ENCODE assay signal across 10 mouse cellular contexts in genomic region chr14:27050560-27051510, GRCm38 (mm10). TPM values are rescaled to one million over a fixed set of nuclear protein-coding genes. Genes with fewer than 3 reads are reported as not detected.
DNase-seq lines count a peak whose midpoint lies in the region; ATAC-seq lines count a peak whose summit lies in the region.
"Had no signal": no experiment of that assay in that cellular context is flagged by ENCODE, and none has a peak within 500 bp of the region (broad histone marks: within the 10 kb centered on the region; RNA-seq: fewer than 3 reads in every experiment).

No protein-coding gene starts in this region.

- H3K36me3 ChIP-seq in heart, embryonic 10.5 days = no peaks in the 10 kb centered on the region
- peaks cover 9% of the 10 kb centered on the region for H3K36me3 ChIP-seq in forebrain, embryonic 10.5 days (replicated peaks)
- no peaks in the 10 kb centered on the region for H3K36me3 ChIP-seq in limb, embryonic 11.5 days (ENCODE audit: control insufficient read depth, insufficient read depth, low read length)
- no peaks in the 10 kb centered on the region for H3K36me3 ChIP-seq in neural tube, embryonic 12.5 days

- no peaks in the 10 kb centered on the region for H3K9me3 ChIP-seq in heart, embryonic 10.5 days
- H3K9me3 ChIP-seq in forebrain, embryonic 10.5 days = no peaks in the 10 kb centered on the region
- no peaks in the 10 kb centered on the region for H3K9me3 ChIP-seq in limb, embryonic 11.5 days (ENCODE audit: control insufficient read depth, low read length)
- H3K9me3 ChIP-seq in neural tube, embryonic 12.5 days = no peaks in the 10 kb centered on the region

- H3K4me3 ChIP-seq in heart, embryonic 10.5 days = no peak overlapping the region
- peak overlapping the region; percentile 26 for H3K4me3 ChIP-seq in forebrain, embryonic 10.5 days
- H3K4me3 ChIP-seq in limb, embryonic 11.5 days (ENCODE audit: low read depth, low read length) = no peak overlapping the region
- H3K4me3 ChIP-seq in neural tube, embryonic 12.5 days = no peak overlapping the region

- peaks cover 42% of the 10 kb centered on the region for H3K4me1 ChIP-seq in heart, embryonic 10.5 days
- H3K4me1 ChIP-seq in forebrain, embryonic 10.5 days = peaks cover 83% of the 10 kb centered on the region
- peaks cover 61% of the 10 kb centered on the region for H3K4me1 ChIP-seq in limb, embryonic 11.5 days (ENCODE audit: control insufficient read depth, insufficient read depth, low read length)
- H3K4me1 ChIP-seq in neural tube, embryonic 12.5 days = peaks cover 64% of the 10 kb centered on the region

- no peaks in the 10 kb centered on the region for H3K27me3 ChIP-seq in heart, embryonic 10.5 days (ENCODE audit: insufficient read depth, poor library complexity, severe bottlenecking)
- H3K27me3 ChIP-seq in forebrain, embryonic 10.5 days (ENCODE audit: poor library complexity, severe bottlenecking) = peaks cover 4% of the 10 kb centered on the region; the same call in 1 of the 2 replicates
- no peaks in the 10 kb centered on the region for H3K27me3 ChIP-seq in limb, embryonic 11.5 days (ENCODE audit: control insufficient read depth, insufficient read depth, low read length)
- no peaks in the 10 kb centered on the region for H3K27me3 ChIP-seq in neural tube, embryonic 12.5 days (replicated peaks)

- peak overlapping the region; percentile 15; the same call in 1 of the 2 replicates for H3K4me2 ChIP-seq in limb, embryonic 11.5 days (ENCODE audit: low read depth, severe bottlenecking)
- peak overlapping the region; percentile 38 for H3K4me2 ChIP-seq in neural tube, embryonic 12.5 days (replicated peaks)

- H3K27ac ChIP-seq in heart, embryonic 10.5 days = peak overlapping the region; percentile 42
- peak overlapping the region; percentile 88 for H3K27ac ChIP-seq in forebrain, embryonic 10.5 days
- peak overlapping the region; percentile 84 for H3K27ac ChIP-seq in limb, embryonic 11.5 days (replicated peaks; ENCODE audit: low read depth, low read length)
- peak overlapping the region; percentile 60; the same call in 1 of the 2 replicates for H3K27ac ChIP-seq in neural tube, embryonic 12.5 days
- H3K27ac ChIP-seq: liver, embryonic 14.5 days had no signal

- peak; percentile 69; the same call in 1 of the 2 replicates for ATAC-seq in limb, embryonic 11.5 days (ENCODE audit: insufficient number of reproducible peaks, low FRiP score, low TSS enrichment, low read depth)
- peak; percentile 85 for ATAC-seq in neural tube, embryonic 12.5 days (ENCODE audit: low FRiP score, low read depth)

- DNase-seq in heart, embryonic 10.5 days (ENCODE audit: low spot score) = no peak
- DNase-seq in heart, postnatal 10 days = no peak
- DNase-seq in forebrain, embryonic 10.5 days (ENCODE audit: extremely low spot score, low spot score) = peak; percentile 76
- DNase-seq in limb, embryonic 11.5 days (ENCODE audit: low spot score) = peak; percentile 61
- DNase-seq in spleen, postnatal 4 days (ENCODE audit: low spot score in 2 of 2) = no peak
- DNase-seq in ovary, adult 18-20 months (ENCODE audit: low spot score) = no peak
- DNase-seq in left cerebral cortex, postnatal 14 days (ENCODE audit: low spot score in 2 of 2) = no peak
- DNase-seq: kidney, postnatal 36 days had no signal

- intact Hi-C loops in heart, postnatal 10 days (cut with DNase I) = no loop called here
- intact Hi-C loops in left cerebral cortex, postnatal 14 days (cut with DNase I) = no loop called here

- 60% methylated on average over 18 of the region's 18 CpGs for WGBS in heart, embryonic 10.5 days
- 20% methylated on average over 18 of the region's 18 CpGs for WGBS in forebrain, embryonic 10.5 days
- 22% methylated on average over 18 of the region's 18 CpGs for WGBS in limb, embryonic 11.5 days
- WGBS in neural tube, embryonic 12.5 days = 9% methylated on average over 18 of the region's 18 CpGs

- peak overlapping the region; percentile 3 for H3K9ac ChIP-seq in limb, embryonic 11.5 days (ENCODE audit: low read length)
- H3K9ac ChIP-seq in neural tube, embryonic 12.5 days = 0 out of 2 replicates have a peak overlapping the region, but pooled peaks have one; percentile 4
- H3K9ac ChIP-seq: liver, embryonic 14.5 days had no signal

RNA-seq across cellular contexts. Expression of gene Il17rd, which starts 12.1 kb away (rescaled TPM):
- polyA plus RNA-seq in heart, embryonic 10.5 days (2016; fragmentation: Nextera tagmentation; extraction: Ambion mirVana) = 2.6 and 3.0 TPM in 2 replicates
- total RNA-seq in heart, postnatal 10 days (2021) = 1 to 10 TPM; 7.7 to 7.9 TPM
- 7.4 and 9.6 TPM in 2 replicates for polyA plus RNA-seq in forebrain, embryonic 10.5 days (2016; fragmentation: Nextera tagmentation; extraction: Ambion mirVana)
- 11.3 and 12.3 TPM in 2 replicates for polyA plus RNA-seq in limb, embryonic 11.5 days (2014; fragmentation: Nextera tagmentation; extraction: Ambion mirVana)
- 4.0 and 4.5 TPM in 2 replicates for polyA plus RNA-seq in neural tube, embryonic 12.5 days (2016; fragmentation: Nextera tagmentation; extraction: Ambion mirVana)
- 1 to 10 TPM; 2.9 to 3.1 TPM for total RNA-seq in left cerebral cortex, postnatal 14 days (2021)

RNA-seq across cellular contexts. Expression of gene Hesx1, which starts 56.6 kb away (rescaled TPM):
- polyA plus RNA-seq in heart, embryonic 10.5 days (2016; fragmentation: Nextera tagmentation; extraction: Ambion mirVana) = 1.5 and 1.9 TPM in 2 replicates
- not detected for total RNA-seq in heart, postnatal 10 days (2021)
- polyA plus RNA-seq in forebrain, embryonic 10.5 days (2016; fragmentation: Nextera tagmentation; extraction: Ambion mirVana) = 0.80 and 1.3 TPM in 2 replicates
- polyA plus RNA-seq in limb, embryonic 11.5 days (2014; fragmentation: Nextera tagmentation; extraction: Ambion mirVana) = 0.25 and 0.52 TPM in 2 replicates
- 0.23 TPM in 1 of 2 replicates, not detected in the other for polyA plus RNA-seq in neural tube, embryonic 12.5 days (2016; fragmentation: Nextera tagmentation; extraction: Ambion mirVana)
- total RNA-seq in left cerebral cortex, postnatal 14 days (2021) = not detected

Comparison
In these comparisons a context has a peak if more than half of its experiments do, and no peak if none do; other contexts are left out.
1. DNase-seq: peak in forebrain, embryonic 10.5 days (single experiment) and limb, embryonic 11.5 days (single experiment); none in heart, embryonic 10.5 days (single experiment), heart, postnatal 10 days (0 of 2), spleen, postnatal 4 days (0 of 2), ovary, adult 18-20 months (single experiment) and left cerebral cortex, postnatal 14 days (0 of 2).
2. Peak in every context shown above with its lines, with median percentiles within 50 percentile points of each other: H3K27ac ChIP-seq.